Mouse (Mus musculus) thymus, postnatal 4 days (tissue): ENCODE results near the gene Pgk1.

ENCODE experiments used
- DNase-seq: peaks from one replicate; pipeline ENCODE4 v3.0.0; 2021

The Pgk1 gene

GRCm38 (mm10) chrX:106221058-106221457 lies 34.2 kb downstream of the Pgk1 start, which contains the start of gene Taf9b:
Gene Taf9b, minus strand, starts transcription at chrX:106221158.
- DNase-seq = no peak
